Mouse (Mus musculus) cerebellum, adult 2 months (tissue): Measurements from ENCODE around the gene Col4a2. TPM values are rescaled to one million over a fixed set of nuclear protein-coding genes. Genes with fewer than 3 reads are reported as not detected.
A peak's percentile ranks its signal among the peaks of the same experiment; 100 is the strongest.

Experiments used
- DNase-seq, 2 experiments: peaks; one replicate each; pipeline ENCODE4 v3.0.0; 2021
- H3K27ac ChIP-seq: fragments of 200-500 bp; 2 replicates; pipeline ENCODE4 v1.5.1; 2012; ENCODE audit warnings: low read length, control low read depth, inconsistent platforms; ENCODE audit not compliant: insufficient read depth
- H3K27me3 ChIP-seq: fragments of 200-500 bp; 2 replicates; pipeline ENCODE4 v1.6.1; 2012; ENCODE audit warnings: inconsistent platforms, mild to moderate bottlenecking, low read length, moderate library complexity; ENCODE audit not compliant: control insufficient read depth, insufficient read depth
- H3K4me1 ChIP-seq: fragments of 200-500 bp; 2 replicates; pipeline ENCODE4 v1.6.1; 2011; ENCODE audit warnings: low read length; ENCODE audit not compliant: control insufficient read depth, insufficient read depth
- H3K4me3 ChIP-seq: fragments of 200-500 bp; replicated peaks from 2 replicates; pipeline ENCODE3; 2011; ENCODE audit warnings: mild to moderate bottlenecking, low read depth, low read length, control low read depth; ENCODE audit not compliant: insufficient read depth
- CTCF ChIP-seq: fragments of 200-500 bp; IDR thresholded peaks from 2 replicates; pipeline ENCODE4 v1.5.1; 2011; ENCODE audit warnings: low read depth, mild to moderate bottlenecking, control low read depth, low read length, moderate library complexity, borderline replicate concordance; ENCODE audit not compliant: insufficient read depth
- POLR2A ChIP-seq: fragments of 200-500 bp; IDR thresholded peaks from 2 replicates; pipeline ENCODE4 v1.6.1; 2011; ENCODE audit warnings: low read length, control low read depth, borderline replicate concordance; ENCODE audit not compliant: insufficient read depth
- WGBS: fragments of 180-500 bp; shearing (Covaris S2); methylation state at CpG from one replicate; pipeline ENCODE4 v1.1.7; 2018; 5-methylcytosine and 5-hydroxymethylcytosine counted together
- polyA plus RNA-seq: library from polyadenylated mRNA; depleted of rRNA; stranded (reverse); fragments of >200 nt; gene quantifications from 2 replicates; pipeline ENCODE4 v1.2.3, GENCODE M21; 2012

Col4a2 gene
- polyA plus RNA-seq, 1 experiment = 15.0 TPM

GRCm38 (mm10) chr8:11379590-11379989 is 67.0 kb downstream of the Col4a2 start:
- TF ChIP-seq POLR2A (no peak), CTCF (no peak)
- Histone ChIP-seq H3K4me3 (no peak overlapping the region), H3K27me3 (no peaks in the 10 kb centered on the region), H3K27ac (no peak overlapping the region), H3K4me1 (peaks cover 10% of the 10 kb centered on the region)
- WGBS = 81% methylated on average over 7 of the region's 7 CpGs
- DNase-seq = no peak

DNA sequence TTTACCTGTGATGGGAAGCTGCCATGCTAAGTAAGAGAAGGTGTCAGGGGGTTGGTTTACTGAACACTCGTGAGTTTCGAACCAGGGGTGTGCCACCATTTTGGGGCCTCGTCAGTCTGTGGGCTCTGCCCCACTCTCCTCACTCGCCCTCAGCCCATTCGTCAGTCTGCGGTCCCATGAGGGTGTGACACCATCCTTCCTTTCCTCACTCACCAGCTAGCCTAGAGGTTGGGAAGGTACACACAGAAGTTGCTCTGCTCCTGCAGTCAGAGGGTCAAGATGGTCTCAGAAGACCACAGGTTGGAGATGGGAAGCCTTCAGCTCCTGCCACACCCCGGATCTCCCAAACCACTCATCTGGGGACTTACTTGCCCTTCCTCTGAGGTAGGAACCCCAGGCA is 68.9 kb downstream of the Col4a2 start:
- WGBS = 89% methylated on average over 7 of the region's 7 CpGs
- DNase-seq = no peak
- H3K4me1 ChIP-seq = peaks cover 10% of the 10 kb centered on the region
- H3K27ac ChIP-seq = no peak overlapping the region
- TF ChIP-seq POLR2A (no peak), CTCF (no peak)
- H3K4me3 ChIP-seq = no peak overlapping the region
- no peaks in the 10 kb centered on the region for H3K27me3 ChIP-seq

DNA sequence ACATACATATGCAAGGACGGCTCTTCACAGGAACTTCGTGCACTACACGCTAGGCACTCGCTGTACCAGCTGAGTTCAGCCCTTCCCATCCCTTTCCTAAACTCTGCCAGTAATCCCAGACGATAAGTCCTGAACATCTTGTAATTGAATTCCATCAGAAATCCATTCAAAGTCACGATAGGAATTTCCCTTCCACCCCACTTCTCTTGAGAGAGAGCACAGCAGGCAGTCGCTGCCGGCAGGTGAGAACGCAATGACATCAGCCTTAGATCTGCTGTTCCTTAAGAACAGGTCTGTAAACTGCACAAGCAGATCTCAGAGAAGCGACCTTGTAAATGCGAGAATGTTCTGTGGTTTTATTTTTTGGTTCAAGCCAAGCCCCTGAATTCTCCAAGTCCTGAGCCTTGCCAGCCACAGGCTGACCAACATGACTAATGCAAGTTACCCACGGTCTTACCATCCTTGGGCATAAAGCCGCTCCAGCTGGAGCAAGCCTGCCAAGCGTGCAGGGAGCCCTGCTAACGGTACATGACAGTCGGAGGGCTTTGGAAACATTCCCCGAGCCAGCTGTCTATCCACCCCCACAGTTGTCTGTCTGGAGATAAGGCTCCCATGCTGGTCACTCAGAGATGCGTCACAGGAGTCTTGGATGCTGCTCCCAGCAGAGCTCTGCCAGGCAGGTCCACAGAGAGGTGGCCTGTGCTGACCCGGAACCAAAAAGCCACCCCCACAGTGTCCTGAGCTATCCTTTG is 69.6 kb downstream of the Col4a2 start:
- WGBS = 10% methylated on average over 19 of the region's 19 CpGs
- Histone ChIP-seq H3K4me3 (no peak overlapping the region), H3K27ac (no peak overlapping the region)

GRCm38 (mm10) chr8:11382933-11383332 is 70.3 kb downstream of the Col4a2 start:
- Histone ChIP-seq H3K4me3 (no peak overlapping the region), H3K4me1 (peaks cover 10% of the 10 kb centered on the region), H3K27ac (no peak overlapping the region), H3K27me3 (no peaks in the 10 kb centered on the region)
- no peak for TF ChIP-seq POLR2A
- TF ChIP-seq CTCF = no peak
- 63% methylated on average over 3 of the region's 3 CpGs for WGBS
- peak in 1 of 2 experiments; percentile 14 for DNase-seq

More for the DNA sequence above, 69.6 kb downstream of the Col4a2 start:
- peaks cover 10% of the 10 kb centered on the region for H3K4me1 ChIP-seq
- TF ChIP-seq POLR2A (no peak), CTCF (no peak)
- H3K27me3 ChIP-seq = no peaks in the 10 kb centered on the region
- DNase-seq = peak; percentile 65 to 71

- WGBS = 94% methylated on average over 3 of the region's 3 CpGs
- H3K27ac ChIP-seq = no peak overlapping the region
- no peak for DNase-seq
These were observed 70.8 kb downstream of the Col4a2 start for GRCm38 (mm10) chr8:11383379-11383778.

DNA sequence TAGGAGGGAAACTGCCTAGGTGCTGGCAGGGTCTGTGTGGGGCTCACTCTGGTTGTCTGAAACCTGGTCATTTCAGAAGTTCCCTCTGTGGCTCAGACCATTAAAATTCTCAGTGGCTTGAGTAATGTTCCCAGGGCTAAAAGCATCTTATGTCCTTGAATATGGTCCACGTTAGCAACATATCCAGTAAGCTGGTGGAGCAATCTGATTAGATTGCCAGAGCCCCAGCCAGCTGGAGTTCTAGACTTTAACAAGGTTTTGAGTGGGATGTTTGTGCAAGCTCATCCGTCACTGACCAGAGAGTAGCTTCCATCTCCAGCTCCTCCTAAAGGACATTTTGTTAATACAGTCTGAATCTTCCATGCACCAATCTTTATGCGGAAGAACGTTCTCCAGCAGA is 72.2 kb downstream of the Col4a2 start:
- TF ChIP-seq CTCF = no peak
- TF ChIP-seq POLR2A = no peak
- WGBS = 82% methylated on average over 4 of the region's 4 CpGs
- H3K27ac ChIP-seq = no peak overlapping the region
- H3K4me1 ChIP-seq = peaks cover 10% of the 10 kb centered on the region
- DNase-seq = no peak
- no peaks in the 10 kb centered on the region for H3K27me3 ChIP-seq
- H3K4me3 ChIP-seq = no peak overlapping the region

More at GRCm38 (mm10) chr8:11383379-11383778, 70.8 kb downstream of the Col4a2 start:
- H3K4me1 ChIP-seq = peaks cover 10% of the 10 kb centered on the region
- H3K4me3 ChIP-seq = no peak overlapping the region
- TF ChIP-seq CTCF (no peak), POLR2A (no peak)
- H3K27me3 ChIP-seq = no peaks in the 10 kb centered on the region

DNA sequence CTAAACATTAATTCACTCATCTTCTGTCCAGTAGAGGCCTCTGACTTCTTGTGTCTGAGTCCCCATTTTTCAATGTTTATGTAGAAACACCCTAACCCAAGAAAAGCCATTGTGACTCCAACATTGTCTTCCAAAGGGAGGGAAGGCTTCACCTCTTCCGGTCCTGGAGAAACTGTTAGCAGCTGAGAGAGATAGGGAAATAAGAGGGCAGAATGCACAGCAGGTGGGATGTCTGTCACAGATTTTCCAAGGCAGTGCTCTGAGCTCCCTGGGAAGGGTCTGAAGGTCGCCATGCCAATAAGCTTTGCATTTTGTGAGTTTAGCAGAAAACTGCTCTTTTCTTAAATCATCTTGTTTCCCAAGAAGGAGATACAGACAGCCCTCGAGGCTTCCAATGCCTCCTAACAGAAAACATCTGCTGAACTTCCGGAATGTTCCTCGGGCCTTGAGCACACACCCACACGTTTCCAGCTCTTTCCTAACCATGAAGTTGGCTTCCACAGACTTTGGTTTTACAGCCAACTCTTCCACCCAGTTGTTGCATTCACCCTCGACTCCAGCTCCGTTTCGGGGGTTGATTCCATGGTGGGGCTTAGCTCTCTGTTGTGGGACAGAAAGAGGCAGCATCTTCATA is 72.8 kb downstream of the Col4a2 start:
- no peak overlapping the region for H3K4me3 ChIP-seq
- whole genome bisulfite sequencing = 64% methylated on average over 9 of the region's 9 CpGs
- no peak for DNase-seq
- TF ChIP-seq CTCF (no peak), POLR2A (no peak)
- H3K27me3 ChIP-seq = no peaks in the 10 kb centered on the region
- no peak overlapping the region for H3K27ac ChIP-seq
- peaks cover 10% of the 10 kb centered on the region for H3K4me1 ChIP-seq

DNA sequence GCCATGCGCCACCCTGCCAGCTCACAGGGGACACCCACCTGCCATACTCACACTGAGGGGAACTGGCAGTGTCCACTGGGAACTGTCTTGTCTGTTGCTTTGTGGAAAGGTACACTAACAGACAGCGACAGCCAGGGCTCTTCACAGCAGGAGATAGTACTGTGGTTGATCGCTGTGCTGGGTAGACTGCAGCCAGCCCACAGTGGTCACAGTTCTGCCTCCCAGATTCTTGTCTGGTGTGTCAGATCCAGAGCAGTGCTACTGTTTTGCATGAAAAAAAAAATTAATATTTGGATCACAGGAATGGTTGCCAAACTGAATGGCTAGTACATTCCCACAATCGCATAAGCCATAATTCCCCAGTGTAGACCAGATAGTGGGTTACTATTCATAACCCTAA is 74.7 kb downstream of the Col4a2 start:
- DNase-seq = no peak
- H3K4me1 ChIP-seq = peaks cover 3% of the 10 kb centered on the region
- no peak overlapping the region for H3K27ac ChIP-seq
- 63% methylated on average over 4 of the region's 4 CpGs for WGBS
- no peak for TF ChIP-seq POLR2A
- TF ChIP-seq CTCF = no peak
- no peaks in the 10 kb centered on the region for H3K27me3 ChIP-seq
- H3K4me3 ChIP-seq = no peak overlapping the region
